Mouse (Mus musculus) heart, embryonic 12.5 days (tissue): ENCODE measurements around the gene CT030661.1. TPM values are rescaled to one million over a fixed set of nuclear protein-coding genes. Genes with fewer than 3 reads are reported as not detected.
"Not testable (repeated sequence)": the region's sequence is repeated elsewhere in the genome, so short reads cannot be mapped to it uniquely, and the experiment has no call there.

Experiments used
- ATAC-seq: fragments of 200-750 bp; cut with Nextera tagmentation; 2 replicates; pipeline ENCODE4 v1.8.0; 2017; ENCODE audit warnings: moderate TSS enrichment, moderate library complexity; ENCODE audit not compliant: insufficient number of reproducible peaks, low FRiP score
- H3K27ac ChIP-seq: fragments of 300-500 bp; sonication (generic); 2 replicates; pipeline ENCODE4 v1.5.1; 2016; ENCODE audit warnings: mild to moderate bottlenecking, moderate library complexity; ENCODE audit not compliant: poor library complexity, severe bottlenecking
- H3K27me3 ChIP-seq: fragments of 300-500 bp; sonication (generic); replicated peaks from 2 replicates; pipeline ENCODE4 v1.6.1; 2016; ENCODE audit warnings: mild to moderate bottlenecking, moderate library complexity
- H3K36me3 ChIP-seq: fragments of 300-500 bp; sonication (generic); 2 replicates; pipeline ENCODE4 v1.6.1; 2016; ENCODE audit warnings: mild to moderate bottlenecking, moderate library complexity
- H3K4me1 ChIP-seq: fragments of 300-500 bp; sonication (generic); replicated peaks from 2 replicates; pipeline ENCODE4 v1.6.1; 2016; ENCODE audit warnings: mild to moderate bottlenecking
- H3K4me2 ChIP-seq: fragments of 300-500 bp; sonication (generic); 2 replicates; pipeline ENCODE4 v1.6.1; 2016; ENCODE audit warnings: mild to moderate bottlenecking, moderate library complexity
- H3K4me3 ChIP-seq: fragments of 300-500 bp; sonication (generic); 2 replicates; pipeline ENCODE4 v1.5.1; 2016; ENCODE audit warnings: mild to moderate bottlenecking
- H3K9ac ChIP-seq: fragments of 300-500 bp; sonication (generic); 2 replicates; pipeline ENCODE4 v1.6.1; 2016; ENCODE audit warnings: mild to moderate bottlenecking, moderate library complexity
- H3K9me3 ChIP-seq: fragments of 300-500 bp; sonication (generic); replicated peaks from 2 replicates; pipeline ENCODE4 v1.6.1; 2016; ENCODE audit warnings: mild to moderate bottlenecking, moderate library complexity
- WGBS: fragments of 180-500 bp; shearing (Covaris S2); methylation state at CpG from one replicate; pipeline ENCODE4 v1.1.7; 2016; 5-methylcytosine and 5-hydroxymethylcytosine counted together
- polyA plus RNA-seq: library from polyadenylated mRNA; unstranded; fragments of >200 nt; fragmentation: Nextera tagmentation; extraction: Ambion mirVana; gene quantifications from 2 replicates; pipeline ENCODE4 v1.2.1, GENCODE M21; 2016

Gene CT030661.1
- polyA plus RNA-seq: 8.6 and 9.3 TPM in 2 replicates

GRCm38 (mm10) chr17:22314730-22315226 is at the start of gene CT030661.1:
CT030661.1 (minus strand) TSS chr17:22314837.
- H3K36me3 ChIP-seq, H3K4me1 ChIP-seq, H3K9me3 ChIP-seq, H3K27me3 ChIP-seq: not testable (repeated sequence)
- Histone ChIP-seq H3K9ac (peak within 1 kb of the TSS; percentile 71), H3K4me3 (peak within 1 kb of the TSS; percentile 64), H3K27ac (peak within 1 kb of the TSS; percentile 48), H3K4me2 (peak within 1 kb of the TSS; percentile 66)
- ATAC-seq: peak; percentile 99
- WGBS: 0% methylated on average over 20 of the region's 20 CpGs

GRCm38 (mm10) chr17:22363895-22364294 is 49.3 kb upstream of the CT030661.1 start:
- no peaks in the 10 kb centered on the region for H3K27me3 ChIP-seq
- WGBS: 95% methylated on average over 3 of the region's 3 CpGs
- H3K4me3 ChIP-seq: no peak overlapping the region

DNA sequence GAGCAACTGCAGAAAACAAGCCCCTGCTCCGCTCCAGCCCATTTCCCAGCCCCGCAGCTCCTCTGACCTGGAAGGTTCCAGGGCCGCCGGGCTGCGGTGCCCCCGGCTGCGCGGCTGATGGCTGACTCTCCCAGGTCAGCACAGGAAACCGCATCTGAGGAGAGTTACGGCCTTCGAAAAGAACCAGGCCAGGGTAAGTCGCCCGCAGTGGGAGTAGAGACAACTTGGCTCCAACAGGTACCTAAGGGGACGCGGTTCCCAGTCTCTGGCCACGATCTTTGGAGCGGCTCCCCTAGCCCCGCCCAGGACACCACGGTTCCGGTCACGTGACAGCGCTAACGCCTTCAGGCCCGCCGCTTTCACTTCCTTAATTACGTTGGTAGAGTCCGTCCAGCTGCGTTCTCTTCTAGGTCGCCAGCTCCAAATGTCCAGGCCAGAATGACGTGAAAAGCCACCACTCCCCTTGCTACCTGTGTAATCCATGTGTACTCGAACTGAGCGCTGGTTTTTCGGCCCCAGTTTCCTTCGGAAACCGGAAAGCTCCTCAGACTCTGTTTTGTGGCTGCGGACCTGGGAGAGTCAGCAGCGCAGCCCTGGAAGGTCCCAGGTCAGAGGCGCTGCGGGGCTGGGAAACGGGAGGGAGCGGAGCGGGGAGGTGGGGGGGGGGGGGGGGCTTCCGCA is 46.6 kb upstream of the CT030661.1 start, which contains the start of the genes Zfp944 and Zfp758:
Gene Zfp944, minus strand, starts transcription at position 300 of the 681 bp plus-strand sequence.
Gene Zfp758, plus strand, starts transcription at position 353 of the 681 bp plus-strand sequence.
- Histone ChIP-seq H3K36me3 (peaks cover 19% of the 10 kb centered on the region), H3K27ac (peak within 1 kb of the TSS; percentile 90), H3K9ac (peak within 1 kb of the TSS; percentile 79), H3K4me3 (peak within 1 kb of the TSS; percentile 76), H3K4me2 (peak within 1 kb of the TSS; percentile 74), H3K4me1 (peaks cover 17% of the 10 kb centered on the region)
- WGBS: under 1% methylated on average over 30 of the region's 43 CpGs
- not testable (repeated sequence) for H3K27me3 ChIP-seq, H3K9me3 ChIP-seq
- peak; percentile 99 for ATAC-seq

More at GRCm38 (mm10) chr17:22363895-22364294, 49.3 kb upstream of the CT030661.1 start:
- Histone ChIP-seq H3K36me3 (peaks cover 12% of the 10 kb centered on the region), H3K9ac (no peak overlapping the region), H3K9me3 (peaks cover 12% of the 10 kb centered on the region; the same call in 1 of the 2 replicates), H3K27ac (no peak overlapping the region), H3K4me1 (peaks cover 17% of the 10 kb centered on the region), H3K4me2 (no peak overlapping the region)
- ATAC-seq: no peak

GRCm38 (mm10) chr17:22360572-22360971 is 45.9 kb upstream of the CT030661.1 start:
- H3K4me2 ChIP-seq: peak overlapping the region; percentile 74
- peak overlapping the region; percentile 76 for H3K4me3 ChIP-seq
- no peaks in the 10 kb centered on the region for H3K27me3 ChIP-seq
- no peak overlapping the region for H3K27ac ChIP-seq
- peak overlapping the region; percentile 78; the same call in 1 of the 2 replicates for H3K9ac ChIP-seq
- H3K36me3 ChIP-seq: peaks cover 19% of the 10 kb centered on the region
- H3K9me3 ChIP-seq: peaks cover 10% of the 10 kb centered on the region; the same call in 1 of the 2 replicates
- peaks cover 17% of the 10 kb centered on the region for H3K4me1 ChIP-seq
- no peak for ATAC-seq
- 28% methylated on average over 5 of the region's 5 CpGs for WGBS

- Histone ChIP-seq H3K4me2 (no peak overlapping the region), H3K9me3 (no peaks in the 10 kb centered on the region), H3K4me3 (no peak overlapping the region), H3K27me3 (no peaks in the 10 kb centered on the region), H3K4me1 (no peaks in the 10 kb centered on the region), H3K27ac (no peak overlapping the region), H3K9ac (no peak overlapping the region), H3K36me3 (peaks cover 12% of the 10 kb centered on the region)
- ATAC-seq: peak; percentile 53; the same call in 1 of the 2 replicates
These were observed 38.2 kb upstream of the CT030661.1 start for GRCm38 (mm10) chr17:22352794-22353193.

DNA sequence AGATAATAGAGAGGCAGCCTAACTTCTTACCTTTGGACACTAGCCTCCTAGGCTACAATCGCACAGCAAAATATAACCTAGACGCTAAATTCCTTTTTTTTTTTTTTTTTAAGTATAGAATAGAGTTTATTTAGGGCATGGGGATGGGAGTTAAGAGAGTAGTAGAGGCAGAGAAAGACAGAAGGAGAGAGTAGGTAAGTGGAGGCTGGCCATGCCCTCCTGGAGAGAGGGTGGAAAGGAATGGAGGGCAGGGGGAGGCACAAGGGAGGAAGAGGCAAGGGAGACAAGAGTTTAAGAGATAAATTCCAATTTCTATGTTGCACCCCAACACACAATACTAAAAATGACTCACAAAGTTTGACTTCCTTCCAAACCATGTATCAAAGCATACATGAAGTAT is 610 bp upstream of the CT030661.1 start:
- not testable (repeated sequence) for H3K4me1 ChIP-seq, ATAC-seq, H3K27me3 ChIP-seq, H3K36me3 ChIP-seq, H3K9me3 ChIP-seq
- WGBS: 12% methylated on average over 2 of the region's 2 CpGs
- peak overlapping the region; percentile 66 for H3K4me2 ChIP-seq
- H3K9ac ChIP-seq: peak overlapping the region; percentile 71; the same call in 1 of the 2 replicates
- H3K27ac ChIP-seq: peak overlapping the region; percentile 48; the same call in 1 of the 2 replicates
- H3K4me3 ChIP-seq: peak overlapping the region; percentile 64

DNA sequence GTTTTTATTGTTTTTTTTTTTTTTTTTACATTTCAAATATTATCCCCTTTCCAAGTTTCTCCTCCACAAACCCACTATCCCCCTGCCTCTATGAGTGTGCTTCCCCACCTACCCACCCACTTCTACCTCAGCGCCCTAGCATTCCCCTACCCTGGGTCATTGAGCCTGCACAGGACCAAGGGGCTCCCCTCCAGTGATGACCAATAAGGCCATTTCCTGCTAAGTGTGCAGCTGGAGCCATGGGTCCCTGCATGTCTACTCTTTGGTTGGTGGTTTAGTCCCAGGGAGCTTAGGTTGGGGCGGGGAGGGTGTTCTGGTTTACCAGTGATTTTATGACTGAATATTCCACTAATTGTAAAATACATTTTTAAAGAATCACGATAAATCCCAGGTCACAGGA is 418 bp downstream of the CT030661.1 start:
- H3K27me3 ChIP-seq, H3K27ac ChIP-seq: not testable (repeated sequence)

More for the DNA sequence above, 418 bp downstream of the CT030661.1 start:
- not testable (repeated sequence) for H3K9me3 ChIP-seq, H3K36me3 ChIP-seq, H3K4me1 ChIP-seq
- 0% methylated on average over 3 of the region's 3 CpGs for WGBS
- peak overlapping the region; percentile 71 for H3K9ac ChIP-seq
- H3K4me2 ChIP-seq: peak overlapping the region; percentile 66
- peak; percentile 73 for ATAC-seq
- H3K4me3 ChIP-seq: peak overlapping the region; percentile 64

Other genes starting within 250 kb of the CT030661.1 start
- gene Zfp947, start 148.6 kb downstream of the CT030661.1 start, polyA plus RNA-seq: 2.6 and 2.8 TPM in 2 replicates
- gene Zfp994, start 89.2 kb downstream of the CT030661.1 start, polyA plus RNA-seq: 2.1 and 2.5 TPM in 2 replicates
- gene Zfp944, start 46.6 kb upstream of the CT030661.1 start, polyA plus RNA-seq: 8.3 and 8.7 TPM in 2 replicates
- gene Zfp758, start 46.6 kb upstream of the CT030661.1 start, polyA plus RNA-seq: 7.3 and 7.6 TPM in 2 replicates
- gene Zfp946, start 109.4 kb upstream of the CT030661.1 start, polyA plus RNA-seq: 10.4 and 10.6 TPM in 2 replicates